Mouse (Mus musculus): ENCODE measurements around the gene Lats2. TPM values are rescaled to one million over a fixed set of nuclear protein-coding genes. Genes with fewer than 3 reads are reported as not detected.
A peak's percentile ranks its signal among the peaks of the same experiment; 100 is the strongest.

Gene Lats2
- polyA plus RNA-seq, 2 experiments: 3.2 to 3.9 TPM

DNA sequence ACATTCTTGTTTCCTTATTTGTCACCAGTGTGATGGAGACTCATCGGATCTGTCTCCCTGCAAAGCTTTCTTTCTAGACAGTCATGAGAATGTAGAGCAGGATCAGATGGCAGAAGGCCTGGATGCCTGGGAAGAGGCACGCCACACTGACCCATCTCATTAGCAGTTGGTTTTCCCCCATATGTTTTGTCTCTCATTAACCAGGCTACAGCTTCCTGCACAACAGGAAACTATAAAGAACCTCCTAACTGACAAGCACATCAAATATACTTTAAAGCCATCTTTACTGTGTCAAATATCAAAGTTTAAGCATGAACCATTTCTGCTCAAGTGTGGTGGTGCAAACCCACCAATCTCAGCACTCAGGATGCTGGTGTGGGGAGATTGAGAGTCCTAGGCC is 8.7 kb downstream of the Lats2 start:
- DNase-seq (ENCODE audit: low read depth in 3 of 3, low spot score in 3 of 3) (no peak), ATAC-seq (ENCODE audit: insufficient read depth) (no peak)
- Histone ChIP-seq H3K9me3 (ENCODE audit: control insufficient read depth, low read length) (no peaks in the 10 kb centered on the region), H3K36me3 (replicated peaks; ENCODE audit: control insufficient read depth, insufficient read depth, low read depth) (no peaks in the 10 kb centered on the region), H3K4me3 (ENCODE audit: insufficient read depth in 1 of 2, low read depth in 2 of 2, low read length in 2 of 2) (no peak overlapping the region), H3K27me3 (ENCODE audit: control insufficient read depth, insufficient read depth, low read length) (peaks cover 13% of the 10 kb centered on the region), H3K4me2 (ENCODE audit: low read depth) (no peak overlapping the region), H3K4me1 (replicated peaks; ENCODE audit: control insufficient read depth in 2 of 2, insufficient read depth in 2 of 2, low read length in 1 of 2) (peaks cover 46 to 52% of the 10 kb centered on the region in 2 experiments), H3K9ac (replicated peaks) (no peak overlapping the region), H3K27ac (peak overlapping the region; percentile 83; the same call in 1 of the 2 replicates)
- 75% methylated on average over 2 of the region's 2 CpGs for WGBS (ENCODE audit: insufficient replicate concordance)
- TF ChIP-seq EP300 (IDR thresholded peaks at IDR 0.05; ENCODE audit: low read depth) (no peak), CTCF (IDR thresholded peaks at IDR 0.05; ENCODE audit: low read depth) (no peak)

DNA sequence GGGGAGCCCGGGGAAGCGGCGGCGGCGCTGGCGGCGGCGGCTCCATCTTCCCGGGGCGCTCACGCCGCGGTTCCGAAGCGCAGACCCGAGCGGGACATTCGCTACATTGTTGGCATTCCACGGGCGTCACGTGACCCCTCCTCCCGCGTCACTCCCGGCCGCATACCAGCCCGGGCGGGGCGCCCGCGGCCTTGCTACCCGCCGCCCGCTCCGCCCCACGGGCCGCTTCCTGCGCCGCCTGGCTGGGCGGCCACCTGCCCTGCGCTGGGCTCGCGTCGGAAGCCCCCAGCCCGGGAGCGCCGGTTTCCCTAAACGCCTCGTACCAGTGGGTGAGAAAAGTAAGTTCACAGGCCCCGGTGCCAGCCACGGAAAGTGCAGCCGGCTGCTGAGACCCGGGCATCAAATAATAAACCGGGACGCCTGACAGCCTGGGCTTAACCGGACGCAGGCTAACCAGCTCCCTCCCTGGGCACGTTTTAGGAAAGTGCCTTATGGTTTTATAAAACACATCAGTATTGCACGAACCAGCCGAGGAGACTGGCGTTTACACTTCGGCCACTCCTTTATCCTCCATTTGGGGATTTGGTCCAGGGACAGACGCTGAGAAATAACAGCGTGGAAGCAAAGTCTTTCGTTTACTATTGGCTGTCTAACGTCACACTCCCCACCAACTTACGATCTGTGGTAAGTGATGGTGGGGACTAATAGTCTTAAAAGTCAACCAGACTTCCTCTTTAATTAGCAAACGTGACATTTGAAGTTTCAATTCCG is 12.0 kb downstream of the Lats2 start, which contains the start of gene Gm49361:
Gm49361 (minus strand) TSS at position 103 of the 771 bp plus-strand sequence.
- Histone ChIP-seq H3K9me3 (ENCODE audit: control insufficient read depth, low read length) (no peaks in the 10 kb centered on the region), H3K27me3 (ENCODE audit: control insufficient read depth, insufficient read depth, low read length) (peaks cover 26% of the 10 kb centered on the region), H3K27ac (peak within 1 kb of the TSS; percentile 53; the same call in 1 of the 2 replicates), H3K9ac (replicated peaks) (peak within 1 kb of the TSS; percentile 58), H3K4me3 (ENCODE audit: insufficient read depth in 1 of 2, low read depth in 2 of 2, low read length in 2 of 2) (peak within 1 kb of the TSS; percentile 85 to 86), H3K4me2 (ENCODE audit: low read depth) (peak within 1 kb of the TSS; percentile 91), H3K4me1 (replicated peaks; ENCODE audit: control insufficient read depth in 2 of 2, insufficient read depth in 2 of 2, low read length in 1 of 2) (peaks cover 17 to 20% of the 10 kb centered on the region in 2 experiments), H3K36me3 (replicated peaks; ENCODE audit: control insufficient read depth, insufficient read depth, low read depth) (no peaks in the 10 kb centered on the region)
- peak; percentile 65 to 72 (median 66) for DNase-seq (ENCODE audit: low read depth in 3 of 3, low spot score in 3 of 3)
- no peak for TF ChIP-seq EP300 (IDR thresholded peaks at IDR 0.05; ENCODE audit: low read depth)
- no peak for TF ChIP-seq CTCF (IDR thresholded peaks at IDR 0.05; ENCODE audit: low read depth)
- WGBS (ENCODE audit: insufficient replicate concordance): under 1% methylated on average over 63 of the region's 68 CpGs
- ATAC-seq (ENCODE audit: insufficient read depth): peak; percentile 91

DNA sequence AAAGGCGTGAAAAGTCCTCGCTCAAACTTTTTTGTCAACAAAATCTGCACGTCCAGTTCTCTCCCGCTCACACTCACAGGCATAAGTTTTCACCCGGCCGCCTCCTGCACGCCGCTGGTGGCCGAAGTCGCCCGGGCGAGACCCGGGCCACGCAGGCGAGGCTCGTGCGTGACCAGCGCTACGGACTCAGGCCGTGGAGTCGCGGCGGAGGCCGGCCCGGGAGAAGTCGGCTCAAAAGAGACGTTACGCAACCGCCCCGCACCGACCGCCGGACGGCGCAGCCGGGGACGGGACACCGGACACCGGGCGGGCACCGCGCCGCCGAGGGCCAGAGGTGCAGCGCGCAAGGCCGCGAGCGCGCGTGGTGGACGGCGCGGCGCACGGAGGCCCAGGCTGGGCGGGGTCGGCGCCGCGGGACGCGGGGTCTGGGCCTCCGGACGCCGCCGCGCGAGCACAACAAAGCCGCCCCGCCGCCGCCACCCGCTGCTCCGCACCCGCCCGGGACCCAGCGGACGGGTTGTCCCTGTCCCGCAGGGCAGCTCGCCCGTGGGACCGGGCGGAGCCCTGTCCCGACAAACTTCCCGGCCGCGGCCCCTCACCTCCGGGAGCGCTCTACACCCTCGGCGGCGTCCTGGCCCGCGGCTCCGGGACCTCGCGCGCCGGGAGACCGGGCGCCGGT is 12.8 kb downstream of the Lats2 start:
- Histone ChIP-seq H3K27me3 (ENCODE audit: control insufficient read depth, insufficient read depth, low read length) (peaks cover 26% of the 10 kb centered on the region), H3K9me3 (ENCODE audit: control insufficient read depth, low read length) (no peaks in the 10 kb centered on the region), H3K4me2 (ENCODE audit: low read depth) (peak overlapping the region; percentile 91), H3K4me3 (ENCODE audit: insufficient read depth in 1 of 2, low read depth in 2 of 2, low read length in 2 of 2) (peak overlapping the region; percentile 85 to 86), H3K9ac (replicated peaks) (peak overlapping the region; percentile 58), H3K27ac (no peak overlapping the region), H3K4me1 (replicated peaks; ENCODE audit: control insufficient read depth in 2 of 2, insufficient read depth in 2 of 2, low read length in 1 of 2) (peaks cover 12 to 13% of the 10 kb centered on the region in 2 experiments), H3K36me3 (replicated peaks; ENCODE audit: control insufficient read depth, insufficient read depth, low read depth) (no peaks in the 10 kb centered on the region)
- under 1% methylated on average over 74 of the region's 103 CpGs for WGBS (ENCODE audit: insufficient replicate concordance)
- peak; percentile 70 for ATAC-seq (ENCODE audit: insufficient read depth)
- no peak for DNase-seq (ENCODE audit: low read depth in 3 of 3, low spot score in 3 of 3)
- TF ChIP-seq CTCF (IDR thresholded peaks at IDR 0.05; ENCODE audit: low read depth): no peak
- TF ChIP-seq EP300 (IDR thresholded peaks at IDR 0.05; ENCODE audit: low read depth): no peak

DNA sequence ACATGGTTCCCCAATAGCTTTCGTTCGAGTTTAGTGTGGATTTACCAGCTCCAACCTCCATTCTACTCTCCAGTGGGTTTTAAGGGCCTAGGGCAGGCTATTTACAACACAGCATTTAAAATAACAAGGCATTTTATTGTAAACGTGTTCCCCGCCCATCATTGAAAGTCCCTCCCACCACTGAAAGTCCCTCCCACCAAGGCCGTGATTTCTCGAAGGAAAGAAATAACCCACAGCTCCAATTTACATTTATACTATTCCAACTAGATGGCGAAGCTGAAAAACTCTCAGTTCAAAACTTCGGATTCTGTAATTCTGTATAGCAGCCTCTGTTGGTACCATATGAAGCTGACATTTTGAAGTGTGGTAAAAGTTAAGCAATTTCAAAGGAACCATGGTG is 13.6 kb downstream of the Lats2 start:
- ATAC-seq (ENCODE audit: insufficient read depth): no peak
- H3K27me3 ChIP-seq (ENCODE audit: control insufficient read depth, insufficient read depth, low read length): peaks cover 26% of the 10 kb centered on the region
- DNase-seq (ENCODE audit: low read depth in 3 of 3, low spot score in 3 of 3): no peak
- H3K4me3 ChIP-seq (ENCODE audit: insufficient read depth in 1 of 2, low read depth in 2 of 2, low read length in 2 of 2): peak overlapping the region; percentile 85 to 86; a peak in 3 of 4 replicates
- H3K9ac ChIP-seq (replicated peaks): no peak overlapping the region
- H3K4me1 ChIP-seq (replicated peaks; ENCODE audit: control insufficient read depth in 2 of 2, insufficient read depth in 2 of 2, low read length in 1 of 2): peaks cover 4 to 6% of the 10 kb centered on the region in 2 experiments
- no peak overlapping the region for H3K27ac ChIP-seq
- peak overlapping the region; percentile 91 for H3K4me2 ChIP-seq (ENCODE audit: low read depth)
- no peaks in the 10 kb centered on the region for H3K36me3 ChIP-seq (replicated peaks; ENCODE audit: control insufficient read depth, insufficient read depth, low read depth)
- no peaks in the 10 kb centered on the region for H3K9me3 ChIP-seq (ENCODE audit: control insufficient read depth, low read length)
- 4% methylated on average over 8 of the region's 8 CpGs for WGBS (ENCODE audit: insufficient replicate concordance)
- TF ChIP-seq EP300 (IDR thresholded peaks at IDR 0.05; ENCODE audit: low read depth) (no peak), CTCF (IDR thresholded peaks at IDR 0.05; ENCODE audit: low read depth) (no peak)

DNA sequence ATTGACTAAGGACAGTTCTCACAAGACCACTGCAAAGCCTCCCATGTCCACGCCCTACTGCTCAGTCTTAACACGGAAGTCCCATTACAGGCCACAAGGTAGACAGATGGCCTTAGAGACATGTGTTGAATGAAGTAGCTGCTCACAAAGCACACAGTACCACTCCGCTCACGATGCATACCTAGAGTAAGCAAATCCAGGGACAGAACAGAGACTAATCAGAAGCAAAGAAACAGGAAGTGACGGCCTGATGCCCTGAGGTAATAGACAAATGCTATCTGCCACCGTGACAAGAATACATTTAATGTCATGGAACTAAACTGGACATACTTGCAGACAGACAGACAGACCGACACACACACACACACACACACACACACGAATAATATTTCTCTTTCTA is 17.5 kb downstream of the Lats2 start:
- Histone ChIP-seq H3K9me3 (ENCODE audit: control insufficient read depth, low read length) (no peaks in the 10 kb centered on the region), H3K27ac (no peak overlapping the region), H3K4me1 (replicated peaks; ENCODE audit: control insufficient read depth in 2 of 2, insufficient read depth in 2 of 2, low read length in 1 of 2) (peaks cover 0 to 3% of the 10 kb centered on the region in 2 experiments; a peak in 1 of 4 replicates), H3K36me3 (replicated peaks; ENCODE audit: control insufficient read depth, insufficient read depth, low read depth) (no peaks in the 10 kb centered on the region), H3K27me3 (ENCODE audit: control insufficient read depth, insufficient read depth, low read length) (peaks cover 24% of the 10 kb centered on the region), H3K9ac (replicated peaks) (no peak overlapping the region), H3K4me2 (ENCODE audit: low read depth) (no peak overlapping the region), H3K4me3 (ENCODE audit: insufficient read depth in 1 of 2, low read depth in 2 of 2, low read length in 2 of 2) (no peak overlapping the region)
- ATAC-seq (ENCODE audit: insufficient read depth) (no peak), DNase-seq (ENCODE audit: low read depth in 3 of 3, low spot score in 3 of 3) (no peak)
- no peak for TF ChIP-seq CTCF (IDR thresholded peaks at IDR 0.05; ENCODE audit: low read depth)
- no peak for TF ChIP-seq EP300 (IDR thresholded peaks at IDR 0.05; ENCODE audit: low read depth)
- 66% methylated on average over 8 of the region's 8 CpGs for WGBS (ENCODE audit: insufficient replicate concordance)

Data from liver, embryonic 14.5 days (tissue).